Mouse (Mus musculus) left cerebral cortex, postnatal 36 days (tissue): ENCODE data around the gene Mcpt4. TPM values are rescaled to one million over a fixed set of nuclear protein-coding genes. Genes with fewer than 3 reads are reported as not detected.
"Not testable (repeated sequence)": the region's sequence is repeated elsewhere in the genome, so short reads cannot be mapped to it uniquely, and the experiment has no call there.

Experiments
- DNase-seq, 2 experiments: peaks; one replicate each; pipeline ENCODE4 v3.0.0; 2021 to 2022; ENCODE audit warnings: low spot score in 2 of 2, mixed read lengths in 1 of 2
- intact Hi-C: fragments of 180-260 bp; cut with DNase I; formaldehyde crosslinking; loops from one replicate; pipeline ENCODE4 v1.15.1; 2025
- total RNA-seq, 2 experiments: library from RNA; stranded (reverse); gene quantifications; 2 replicates each; pipeline ENCODE4 v1.2.3; 2021

The Mcpt4 gene
- not detected for total RNA-seq

- intact Hi-C loops, DNase-seq: not testable (repeated sequence)
Observed at GRCm38 (mm10) chr14:56062213-56062612, at the start of gene Mcpt4. Mcpt4 (minus strand) TSS chr14:56062313.

- no peak for DNase-seq
- intact Hi-C loops: no loop called here
Observed at GRCm38 (mm10) chr14:56105447-56106180, 43.5 kb upstream of the Mcpt4 start.

- DNase-seq: no peak
- intact Hi-C loops: no loop called here
Observed at GRCm38 (mm10) chr14:56105016-56105415, 42.9 kb upstream of the Mcpt4 start.

- intact Hi-C loops: no loop called here
- DNase-seq: no peak
Observed at GRCm38 (mm10) chr14:56103452-56103851, 41.3 kb upstream of the Mcpt4 start.

- intact Hi-C loops: no loop called here
- DNase-seq: no peak
Observed at GRCm38 (mm10) chr14:56102386-56102785, 40.3 kb upstream of the Mcpt4 start, which contains the start of gene Ctsg. Ctsg (minus strand) TSS chr14:56102574.

GRCm38 (mm10) chr14:56098940-56099339 is 36.8 kb upstream of the Mcpt4 start:
- intact Hi-C loops: no loop called here
- DNase-seq: no peak

GRCm38 (mm10) chr14:56097597-56097996 is 35.5 kb upstream of the Mcpt4 start:
- DNase-seq: no peak
- intact Hi-C loops: no loop called here

- intact Hi-C loops: no loop called here
- DNase-seq: no peak
Observed at GRCm38 (mm10) chr14:56093353-56093752, 31.2 kb upstream of the Mcpt4 start.

GRCm38 (mm10) chr14:56086711-56087110 is 24.6 kb upstream of the Mcpt4 start:
- intact Hi-C loops: no loop called here
- DNase-seq: no peak

- intact Hi-C loops: no loop called here
- DNase-seq: no peak
Observed at GRCm38 (mm10) chr14:56085167-56085566, 23.1 kb upstream of the Mcpt4 start, which contains the start of gene Mcpt8. Mcpt8 (minus strand) TSS chr14:56085273.

GRCm38 (mm10) chr14:56082016-56082415 is 19.9 kb upstream of the Mcpt4 start:
- intact Hi-C loops: no loop called here
- DNase-seq: no peak

GRCm38 (mm10) chr14:56057722-56058121 is 4.4 kb downstream of the Mcpt4 start:
- intact Hi-C loops: no loop called here
- DNase-seq: no peak

- no peak for DNase-seq
- intact Hi-C loops: no loop called here
Observed at GRCm38 (mm10) chr14:56055408-56055807, 6.7 kb downstream of the Mcpt4 start.

- intact Hi-C loops, DNase-seq: not testable (repeated sequence)
Observed at GRCm38 (mm10) chr14:56041792-56042191, 20.3 kb downstream of the Mcpt4 start, which contains the start of gene Mcpt2. Mcpt2 (plus strand) TSS chr14:56042041.

- no peak for DNase-seq
- intact Hi-C loops: no loop called here
Observed at GRCm38 (mm10) chr14:56034433-56034832, 27.7 kb downstream of the Mcpt4 start.

GRCm38 (mm10) chr14:56030395-56030794 is 31.7 kb downstream of the Mcpt4 start, which contains the start of gene Mcpt9:
Mcpt9 (minus strand) TSS chr14:56030495.
- DNase-seq, intact Hi-C loops: not testable (repeated sequence)

- intact Hi-C loops, DNase-seq: not testable (repeated sequence)
Observed at GRCm38 (mm10) chr14:56021305-56021704, 40.8 kb downstream of the Mcpt4 start.

GRCm38 (mm10) chr14:56019446-56019845 is 42.7 kb downstream of the Mcpt4 start:
- DNase-seq: peak in 1 of 2 experiments; percentile 19
- intact Hi-C loops: no loop called here

- intact Hi-C loops, DNase-seq: not testable (repeated sequence)
Observed at GRCm38 (mm10) chr14:56017671-56018070, 44.4 kb downstream of the Mcpt4 start, which contains the start of gene Mcpt1. Mcpt1 (plus strand) TSS chr14:56017971.

GRCm38 (mm10) chr14:56013924-56014323 is 48.2 kb downstream of the Mcpt4 start:
- DNase-seq: no peak
- intact Hi-C loops: no loop called here

- intact Hi-C loops: no loop called here
- no peak for DNase-seq
Observed at GRCm38 (mm10) chr14:56013147-56013546, 49.0 kb downstream of the Mcpt4 start.
